Mouse (Mus musculus) G1E-ER4 (cell line): ENCODE measurements around the gene 1700003F12Rik. TPM values are rescaled to one million over a fixed set of nuclear protein-coding genes. Genes with fewer than 3 reads are reported as not detected.

Source experiments
- GATA1 ChIP-seq: IDR thresholded peaks from one replicate; pipeline ENCODE4 v1.8.0; 2012; ENCODE audit warnings: low read length, inconsistent platforms
- polyA plus RNA-seq: library from polyadenylated mRNA; stranded (reverse); fragments of >175 nt; gene quantifications from 2 replicates; pipeline ENCODE4 v1.2.3, GENCODE M21; 2012

The 1700003F12Rik gene
- polyA plus RNA-seq, 1 experiment: 0.27 TPM

DNA sequence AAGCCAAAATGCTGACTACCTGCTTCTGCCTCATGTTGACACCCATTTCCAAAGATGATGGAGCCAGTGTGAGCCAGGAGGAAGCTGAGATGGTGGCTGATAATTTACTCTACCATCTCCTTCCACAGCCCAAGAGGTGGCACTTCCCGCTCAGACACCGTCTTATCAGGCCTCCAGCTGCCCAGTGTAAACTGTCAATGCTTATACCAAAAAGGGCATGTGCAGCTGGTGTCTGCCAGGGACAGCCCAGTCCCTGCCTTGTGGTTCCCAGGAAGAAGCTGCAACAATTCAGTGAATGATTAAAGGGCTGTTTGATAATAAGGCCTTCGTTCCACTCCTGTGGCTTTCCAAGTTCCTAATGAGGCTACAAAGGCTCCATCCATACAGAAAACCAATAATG, 8.2 kb upstream of the 1700003F12Rik start:
- TF ChIP-seq GATA1: no peak

GRCm38 (mm10) chr2:154539720-154540119, 7.2 kb upstream of the 1700003F12Rik start:
- TF ChIP-seq GATA1: no peak

- no peak for TF ChIP-seq GATA1
These were observed 5.3 kb upstream of the 1700003F12Rik start for GRCm38 (mm10) chr2:154541630-154542029.

DNA sequence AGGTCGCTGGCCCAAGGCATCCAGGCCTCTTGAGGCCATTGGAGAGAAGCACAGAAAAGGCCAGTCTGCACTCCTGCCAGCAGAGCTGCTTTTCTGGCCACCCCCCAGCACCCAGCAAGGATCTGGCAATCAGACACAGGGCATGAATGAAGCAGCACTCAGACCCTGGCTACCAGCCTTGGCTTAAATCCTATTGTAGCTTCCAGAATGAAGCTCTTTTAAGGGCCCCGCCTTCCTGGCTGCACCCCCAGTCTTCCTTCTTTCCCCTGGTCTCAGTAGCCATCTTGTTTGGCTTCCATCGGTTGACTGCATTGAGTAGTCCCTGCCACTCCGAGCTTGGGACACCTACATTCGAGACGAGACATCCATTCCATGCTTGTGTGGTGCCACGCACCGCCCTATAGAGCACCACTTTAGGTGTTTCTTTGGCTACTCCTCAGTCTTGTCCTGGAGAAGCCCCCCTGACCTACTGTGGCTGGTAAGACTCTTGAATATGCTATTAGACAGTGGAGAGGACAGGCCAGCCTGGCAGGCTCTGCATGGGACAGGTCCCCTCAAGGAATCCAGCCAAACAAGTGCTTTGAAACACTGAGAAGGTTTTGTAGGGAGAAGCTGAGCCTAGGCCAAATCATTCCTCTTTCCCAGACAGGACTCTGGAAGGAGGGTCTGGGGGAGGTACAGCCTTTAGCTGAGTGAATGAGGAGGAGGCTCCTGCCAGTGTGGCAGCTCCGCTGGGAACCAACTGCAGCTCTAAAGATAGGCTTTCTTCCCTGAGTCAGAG, 3.1 kb upstream of the 1700003F12Rik start:
- no peak for TF ChIP-seq GATA1

- TF ChIP-seq GATA1: no peak
These were observed 1.8 kb downstream of the 1700003F12Rik start for GRCm38 (mm10) chr2:154548688-154549087.

DNA sequence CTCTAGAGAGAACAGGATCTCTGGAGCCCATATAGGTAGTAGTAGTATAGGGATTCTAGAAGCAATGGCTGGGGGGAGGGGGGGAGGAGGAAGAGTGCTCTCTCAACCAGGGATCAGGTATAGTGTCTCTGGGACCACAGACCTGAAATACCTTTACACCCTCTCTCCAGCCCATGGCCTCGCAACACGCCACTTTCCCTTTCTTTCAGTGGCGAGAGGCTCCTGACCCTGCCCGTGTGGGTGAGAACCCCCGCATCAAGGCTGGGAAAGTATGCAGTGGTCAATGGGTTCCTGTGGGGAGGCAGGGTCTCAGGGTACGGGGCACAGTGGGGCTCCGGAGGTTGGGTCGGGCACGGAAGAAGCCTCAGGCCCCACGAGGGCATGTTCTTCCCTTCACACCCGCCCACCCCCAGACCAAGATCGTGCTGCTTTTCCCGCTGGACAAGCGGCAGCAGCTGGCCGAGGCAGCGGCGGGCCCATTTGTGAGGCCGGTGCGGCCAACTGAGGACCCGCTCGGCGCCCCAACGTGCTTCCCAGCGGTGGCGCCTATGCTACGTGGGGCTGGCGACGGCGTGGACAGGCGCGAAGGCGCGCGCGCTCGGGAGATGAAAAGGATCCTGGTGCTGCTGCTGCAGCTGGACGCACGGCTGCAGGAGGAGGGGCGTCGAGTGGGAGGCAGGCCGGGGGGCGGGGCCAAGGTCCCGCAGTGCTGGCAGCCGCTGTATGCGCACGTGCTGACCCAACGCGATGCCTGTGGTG, 2.4 kb downstream of the 1700003F12Rik start:
- TF ChIP-seq GATA1: no peak

DNA sequence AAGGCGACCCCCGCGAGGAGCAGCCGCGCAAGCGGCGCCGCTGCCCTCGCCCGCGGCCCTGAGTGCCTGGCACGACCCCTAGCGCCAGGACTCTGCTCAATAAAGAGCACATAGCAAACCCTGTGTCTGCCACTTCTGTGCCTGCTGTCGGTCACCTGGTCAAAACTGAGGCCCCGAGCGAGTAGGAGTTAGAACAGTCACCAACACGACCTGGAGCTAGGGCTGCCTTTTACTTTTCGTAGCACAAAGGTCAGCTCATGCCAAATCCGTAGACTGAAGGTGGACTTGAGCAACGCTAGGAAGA, 3.0 kb downstream of the 1700003F12Rik start:
- no peak for TF ChIP-seq GATA1

- no peak for TF ChIP-seq GATA1
These were observed 4.1 kb downstream of the 1700003F12Rik start for GRCm38 (mm10) chr2:154550937-154551336.

- no peak for TF ChIP-seq GATA1
These were observed 4.6 kb downstream of the 1700003F12Rik start, which contains the start of gene Actl10 for GRCm38 (mm10) chr2:154551476-154551875. Actl10 (plus strand) TSS chr2:154551776.

DNA sequence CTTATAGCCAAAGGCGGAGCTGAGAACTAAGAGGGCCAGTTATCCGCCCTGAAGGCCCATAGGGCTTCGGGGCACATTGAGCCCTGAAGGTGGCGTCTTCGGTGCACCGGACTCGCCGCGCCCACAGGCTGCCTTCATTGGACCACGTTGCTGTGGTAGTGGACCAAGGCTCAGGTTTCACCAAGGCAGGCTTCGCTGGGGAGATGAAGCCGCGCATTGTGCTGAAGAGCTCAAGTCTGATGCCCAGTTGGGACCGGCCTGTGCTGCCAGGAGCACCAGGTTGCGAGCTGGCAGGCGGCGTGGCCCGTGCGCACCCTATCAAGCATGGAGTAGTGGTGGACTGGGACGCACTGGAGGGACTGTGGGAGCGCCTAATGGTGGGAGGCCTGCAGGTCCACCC, 5.0 kb downstream of the 1700003F12Rik start:
- no peak for TF ChIP-seq GATA1

DNA sequence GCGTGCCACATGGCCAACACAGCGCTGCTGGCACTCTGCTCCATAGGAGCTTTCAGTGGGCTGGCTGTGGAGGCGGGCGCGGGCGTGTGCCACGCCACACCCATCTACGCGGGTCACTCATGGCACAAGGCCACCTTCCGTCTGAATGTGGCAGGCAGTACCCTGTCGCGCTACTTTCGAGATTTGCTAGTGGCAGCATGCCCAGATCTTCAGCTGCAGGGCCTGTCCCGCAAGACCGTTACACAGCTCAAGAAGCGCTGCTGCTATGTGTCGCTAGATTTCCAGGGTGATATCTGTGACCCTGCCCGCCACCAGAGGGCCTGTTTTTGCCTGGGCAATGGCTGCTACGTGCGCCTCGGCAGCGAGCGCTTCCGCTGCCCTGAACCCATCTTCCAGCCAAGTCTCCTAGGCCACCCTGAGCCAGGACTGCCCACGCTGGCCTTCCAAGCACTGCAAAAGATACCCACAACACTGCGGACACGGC, 5.6 kb downstream of the 1700003F12Rik start:
- no peak for TF ChIP-seq GATA1

GRCm38 (mm10) chr2:154555235-154555634, 8.3 kb downstream of the 1700003F12Rik start:
- no peak for TF ChIP-seq GATA1

GRCm38 (mm10) chr2:154557184-154557832, 10.4 kb downstream of the 1700003F12Rik start:
- no peak for TF ChIP-seq GATA1

GRCm38 (mm10) chr2:154558264-154559039, 11.6 kb downstream of the 1700003F12Rik start, which contains the start of gene Necab3:
Necab3 (minus strand) TSS chr2:154558890.
- no peak for TF ChIP-seq GATA1

DNA sequence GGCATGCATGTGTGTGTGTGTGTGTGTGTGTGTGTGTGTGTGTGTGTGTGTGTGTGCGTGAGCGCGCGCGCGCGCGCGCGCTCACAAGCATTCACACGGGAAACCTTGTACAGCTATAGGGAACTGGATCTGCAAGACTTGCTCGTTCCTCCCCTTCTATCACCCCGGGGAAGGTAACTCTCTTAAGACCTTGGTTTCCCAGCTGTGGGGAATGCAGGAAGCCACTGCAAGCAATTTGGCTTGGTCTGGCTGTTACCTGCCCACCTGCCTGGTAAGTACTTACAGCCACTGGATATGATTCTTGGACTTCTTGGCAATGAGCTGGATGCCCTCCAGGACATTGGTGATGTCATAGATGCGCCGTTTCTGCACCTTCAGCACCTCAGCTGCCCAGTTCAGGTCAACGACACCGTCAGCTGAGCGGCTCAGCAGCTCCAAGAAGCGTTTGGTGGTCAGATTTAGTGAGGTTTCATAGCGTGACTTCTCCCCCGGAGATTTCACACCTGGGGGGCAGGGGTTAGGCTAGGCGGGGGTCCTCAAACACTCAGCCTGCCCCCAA, 16.8 kb downstream of the 1700003F12Rik start:
- TF ChIP-seq GATA1: no peak
